12 mouse cellular contexts compared by ENCODE assay signal in genomic region chr10:42267811-42268545, GRCm38 (mm10). TPM values are rescaled to one million over a fixed set of nuclear protein-coding genes. Genes with fewer than 3 reads are reported as not detected.
DNase-seq lines count a peak whose midpoint lies in the region; ATAC-seq and TF ChIP-seq lines count a peak whose summit lies in the region.
"Had no signal": no experiment of that assay in that cellular context is flagged by ENCODE, and none has a peak within 500 bp of the region (broad histone marks: within the 10 kb centered on the region; RNA-seq: fewer than 3 reads in every experiment).

No protein-coding gene starts in this region.

- peaks cover 84% of the 10 kb centered on the region for H3K36me3 ChIP-seq in G1E (replicated peaks)
- peaks cover 94% of the 10 kb centered on the region for H3K36me3 ChIP-seq in liver, embryonic 12.5 days

- H3K27ac ChIP-seq in liver, embryonic 12.5 days = peak overlapping the region; percentile 98
- H3K27ac ChIP-seq: limb, embryonic 12.5 days; midbrain, embryonic 13.5 days had no signal

- H3K9ac ChIP-seq in liver, embryonic 12.5 days = peak overlapping the region; percentile 61; the same call in 1 of the 2 replicates
- H3K9ac ChIP-seq: limb, embryonic 12.5 days; midbrain, embryonic 13.5 days had no signal

- H3K4me1 ChIP-seq in G1E (ENCODE audit: insufficient read depth, low read depth, low read length) = peaks cover 87% of the 10 kb centered on the region
- peaks cover 100% of the 10 kb centered on the region for H3K4me1 ChIP-seq in liver, embryonic 12.5 days
- H3K4me1 ChIP-seq: midbrain, embryonic 13.5 days had no signal

- peak overlapping the region; percentile 98 for H3K4me2 ChIP-seq in liver, embryonic 12.5 days
- H3K4me2 ChIP-seq: limb, embryonic 12.5 days; midbrain, embryonic 13.5 days had no signal

- H3K4me3 ChIP-seq in G1E (ENCODE audit: low read depth, low read length) = peak overlapping the region; percentile 28; the same call in 1 of the 2 replicates
- H3K4me3 ChIP-seq in liver, embryonic 12.5 days = no peak overlapping the region
- H3K4me3 ChIP-seq: limb, embryonic 12.5 days; midbrain, embryonic 13.5 days had no signal

- WGBS in liver, embryonic 12.5 days (ENCODE audit: insufficient replicate concordance) = 81% methylated on average over 5 of the region's 5 CpGs

- H3K9me3 ChIP-seq in G1E (replicated peaks) = peaks cover 16% of the 10 kb centered on the region
- peaks cover 17% of the 10 kb centered on the region; the same call in 1 of the 2 replicates for H3K9me3 ChIP-seq in liver, embryonic 12.5 days (replicated peaks)
- H3K9me3 ChIP-seq: limb, embryonic 12.5 days; midbrain, embryonic 13.5 days had no signal

- peak; percentile 51 for DNase-seq in cerebellum, adult 9-10 months
- no peak for DNase-seq in cerebellum, postnatal 14 days
- peak; percentile 57 for DNase-seq in kidney, adult 18-20 months
- DNase-seq in kidney, postnatal 4 days = no peak
- no peak for DNase-seq in G1E (ENCODE audit: low spot score)
- DNase-seq in urinary bladder, postnatal 14 days (ENCODE audit: low spot score) = no peak
- DNase-seq in left cerebral cortex, postnatal 4 days = no peak
- DNase-seq: adrenal gland, postnatal 25 days; cerebellum, postnatal 10 days had no signal

- no peak for TF ChIP-seq CTCF in G1E (IDR thresholded peaks at IDR 0.05; ENCODE audit: low read depth, low read length)

- no peaks in the 10 kb centered on the region for H3K27me3 ChIP-seq in G1E (ENCODE audit: insufficient read depth, low read length)
- no peaks in the 10 kb centered on the region for H3K27me3 ChIP-seq in liver, embryonic 12.5 days (replicated peaks)
- H3K27me3 ChIP-seq: limb, embryonic 12.5 days had no signal

- no peak for ATAC-seq in G1E (ENCODE audit: extremely low read depth, insufficient number of reproducible peaks, low FRiP score, poor library complexity, severe bottlenecking)
- ATAC-seq in liver, embryonic 12.5 days = no peak
- ATAC-seq: midbrain, embryonic 13.5 days had no signal

- intact Hi-C loops in left cerebral cortex, postnatal 4 days (cut with DNase I) = no loop called here

RNA-seq across cellular contexts. Expression of gene Foxo3, which starts 8.6 kb away (rescaled TPM):
- total RNA-seq in G1E (2014; fragmentation: Nextera tagmentation) (67.1 and 98.4 TPM in 2 replicates), G1E (2017) (39.3 and 45.5 TPM in 2 replicates)
- 59.2 and 67.0 TPM in 2 replicates for polyA plus RNA-seq in G1E (2012)
- 16.9 and 17.9 TPM in 2 replicates for polyA plus RNA-seq in liver, embryonic 12.5 days (2016; fragmentation: Nextera tagmentation; extraction: Ambion mirVana)
- 10 to 100 TPM; 28.8 to 32.6 TPM for total RNA-seq in left cerebral cortex, postnatal 4 days (2021)

Comparison
In these comparisons a context has a peak if more than half of its experiments do, and no peak if none do; other contexts are left out.
1. DNase-seq: peak in cerebellum, adult 9-10 months (single experiment) and kidney, adult 18-20 months (single experiment); none in cerebellum, postnatal 14 days (0 of 2), kidney, postnatal 4 days (0 of 2), G1E (single experiment), urinary bladder, postnatal 14 days (single experiment) and left cerebral cortex, postnatal 4 days (single experiment).